Mouse (Mus musculus) bone marrow macrophage, adult 2 months (primary cell): ENCODE results near the gene H60b. TPM values are rescaled to one million over a fixed set of nuclear protein-coding genes. Genes with fewer than 3 reads are reported as not detected.
"Not testable (repeated sequence)": the region's sequence is repeated elsewhere in the genome, so short reads cannot be mapped to it uniquely, and the experiment has no call there.

Experiments
- H3K27ac ChIP-seq: 2 replicates; pipeline ENCODE4 v1.5.1; 2012; ENCODE audit warnings: low read depth, low read length; ENCODE audit not compliant: insufficient read depth
- H3K4me1 ChIP-seq: 2 replicates; pipeline ENCODE4 v1.6.1; 2012; ENCODE audit warnings: low read length; ENCODE audit not compliant: control insufficient read depth, insufficient read depth
- H3K4me3 ChIP-seq: 2 replicates; pipeline ENCODE4 v1.5.1; 2012; ENCODE audit warnings: mild to moderate bottlenecking, low read length, moderate library complexity; ENCODE audit not compliant: insufficient read depth
- CTCF ChIP-seq: IDR thresholded peaks from 2 replicates; pipeline ENCODE4 v1.5.1; 2012; ENCODE audit warnings: low read depth, mild to moderate bottlenecking, low read length, moderate library complexity
- POLR2A ChIP-seq: IDR thresholded peaks from 2 replicates; pipeline ENCODE4 v1.6.1; 2012; ENCODE audit warnings: mild to moderate bottlenecking, low read depth, low read length, borderline replicate concordance
- polyA plus RNA-seq: library from polyadenylated mRNA; stranded (reverse); fragments of >200 nt; gene quantifications from 2 replicates; pipeline ENCODE4 v1.2.4, GENCODE M21; 2012; ENCODE audit not compliant: missing spikeins, insufficient read depth, insufficient read length

Gene H60b
- polyA plus RNA-seq, 1 experiment = not detected

DNA sequence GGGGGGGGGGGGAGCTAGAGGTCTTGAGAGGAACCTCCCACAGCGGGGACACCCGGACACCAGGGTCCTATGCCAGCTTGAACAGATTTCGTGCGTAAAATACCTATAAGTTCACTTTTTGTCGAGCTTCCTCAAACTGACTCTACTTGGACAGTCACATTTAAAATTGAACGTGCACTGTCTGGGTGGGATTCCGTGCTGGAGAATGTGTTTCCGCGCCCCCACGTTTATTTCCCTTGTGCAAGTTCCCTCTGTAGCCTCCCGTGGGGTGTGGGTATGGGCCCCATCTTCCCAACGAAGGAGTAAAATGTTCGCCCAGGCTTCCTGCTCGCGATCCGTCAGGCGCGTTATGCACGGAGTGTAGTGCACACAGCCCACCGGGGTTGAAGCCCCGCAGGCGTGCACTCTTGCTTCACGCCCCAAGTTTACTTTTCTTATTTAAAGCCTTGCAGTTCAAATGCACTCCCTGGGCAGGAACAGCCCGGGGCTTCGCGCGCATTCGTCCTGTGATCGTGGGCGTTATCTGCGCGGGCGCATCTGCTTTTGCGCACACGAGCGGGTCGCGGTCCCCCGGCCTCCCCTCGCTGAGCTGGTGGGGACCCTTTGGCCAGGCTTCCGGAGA lies 115.4 kb downstream of the H60b start:
- H3K4me1 ChIP-seq = no peaks in the 10 kb centered on the region; the same call in 1 of the 2 replicates
- no peak for TF ChIP-seq CTCF
- TF ChIP-seq POLR2A = no peak
- H3K27ac ChIP-seq = no peak overlapping the region
- peak overlapping the region; percentile 72 for H3K4me3 ChIP-seq

DNA sequence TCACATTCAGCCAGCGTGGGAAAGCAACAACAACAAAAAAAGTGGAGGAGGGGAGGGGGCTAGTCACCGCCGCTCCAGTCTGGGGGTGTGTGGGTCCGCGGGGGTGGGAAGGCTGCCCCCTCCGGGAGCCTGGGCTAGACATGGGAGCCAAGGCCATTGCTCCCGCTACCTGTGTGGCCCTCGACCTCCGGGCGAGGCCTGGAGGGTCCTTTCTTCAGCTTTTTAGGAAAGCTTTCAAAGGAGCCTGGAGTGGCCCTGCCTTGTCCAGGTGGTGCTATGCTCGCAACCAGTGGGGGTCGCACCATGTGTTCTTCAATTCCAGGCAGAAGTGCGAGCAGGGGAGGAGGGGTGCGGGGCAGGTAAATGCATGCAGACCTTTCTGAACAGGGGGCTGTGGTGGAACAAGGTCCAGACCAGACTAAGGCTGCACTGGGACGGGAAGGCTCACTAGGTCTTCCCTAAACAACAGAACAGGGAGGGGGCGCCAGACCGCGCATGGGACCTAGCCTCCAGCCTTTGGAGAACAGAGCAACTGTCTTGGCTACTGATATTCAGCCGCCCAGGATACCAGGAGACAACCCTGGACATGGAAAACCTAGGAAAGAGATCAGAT lies 116.2 kb downstream of the H60b start:
- Histone ChIP-seq H3K27ac (no peak overlapping the region), H3K4me3 (no peak overlapping the region; the same call in 1 of the 2 replicates), H3K4me1 (no peaks in the 10 kb centered on the region; the same call in 1 of the 2 replicates)
- TF ChIP-seq CTCF = no peak
- TF ChIP-seq POLR2A = no peak

DNA sequence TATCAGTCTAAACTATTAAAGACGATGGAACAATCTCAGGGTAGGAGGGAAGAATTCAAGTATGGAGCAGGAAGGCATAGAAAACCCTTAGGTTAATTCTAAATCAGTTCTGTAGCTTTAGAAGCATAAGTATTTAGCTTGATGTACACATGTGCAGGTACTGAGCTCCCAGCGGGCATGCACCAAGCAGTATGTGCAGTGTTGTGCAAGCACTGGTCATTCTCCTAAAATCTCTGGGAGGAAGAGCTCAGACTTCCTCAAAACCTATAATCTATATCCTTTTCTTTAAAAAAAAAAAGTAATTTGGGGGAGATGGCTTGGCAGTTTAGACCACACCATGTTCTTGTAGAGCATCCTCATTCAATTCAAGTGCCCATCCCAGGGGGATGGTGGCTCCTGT lies 120.1 kb downstream of the H60b start:
- not testable (repeated sequence) for H3K27ac ChIP-seq, H3K4me3 ChIP-seq

GRCm38 (mm10) chr10:22282816-22283215 lies 124.4 kb downstream of the H60b start:
- Histone ChIP-seq H3K4me1 (peaks cover 23% of the 10 kb centered on the region), H3K4me3 (no peak overlapping the region), H3K27ac (no peak overlapping the region)
- TF ChIP-seq CTCF = no peak

More for the DNA sequence above, 120.1 kb downstream of the H60b start:
- H3K4me1 ChIP-seq = peaks cover 11% of the 10 kb centered on the region

GRCm38 (mm10) chr10:22295676-22296075 lies 137.3 kb downstream of the H60b start:
- TF ChIP-seq POLR2A = no peak
- TF ChIP-seq CTCF = no peak
- Histone ChIP-seq H3K4me1 (peaks cover 35% of the 10 kb centered on the region), H3K4me3 (no peak overlapping the region), H3K27ac (no peak overlapping the region)

DNA sequence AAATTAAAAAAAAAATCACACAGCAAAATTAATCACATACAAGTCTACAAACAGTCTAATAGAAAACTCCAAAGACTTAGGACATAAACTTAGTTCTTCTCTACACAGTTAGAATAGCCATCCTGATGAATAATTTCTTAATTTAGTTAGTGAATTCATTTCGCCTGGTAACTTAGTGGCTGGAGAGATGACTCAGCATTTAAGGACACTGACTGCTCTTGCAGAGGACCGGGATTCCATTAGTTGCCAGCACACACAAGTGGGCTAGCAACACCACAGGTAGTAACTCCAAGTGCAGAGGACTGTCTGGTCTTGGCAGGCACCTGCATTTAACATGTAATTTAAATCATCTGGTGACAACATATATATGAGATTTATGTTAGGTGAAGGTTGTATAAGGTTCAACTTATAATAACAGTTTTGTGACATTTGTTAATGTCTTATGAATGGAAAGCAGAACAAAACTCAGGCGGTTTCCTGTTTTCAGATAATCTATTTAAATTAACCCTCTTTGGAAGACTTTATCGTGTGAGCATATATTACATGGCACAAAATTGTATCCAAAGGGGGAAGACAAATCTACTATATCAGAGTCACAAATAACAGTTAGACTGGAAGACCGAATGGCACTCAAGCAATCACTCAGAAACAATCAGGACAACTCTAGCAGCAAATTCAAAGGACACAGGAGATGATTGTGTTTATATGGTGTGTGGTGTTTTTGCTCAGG lies 138.8 kb downstream of the H60b start:
- Histone ChIP-seq H3K27ac (peak overlapping the region; percentile 5; the same call in 1 of the 2 replicates), H3K4me1 (peaks cover 43% of the 10 kb centered on the region), H3K4me3 (no peak overlapping the region)
- no peak for TF ChIP-seq CTCF
- no peak for TF ChIP-seq POLR2A

- H3K27ac ChIP-seq = peak overlapping the region; percentile 5; the same call in 1 of the 2 replicates
- no peak for TF ChIP-seq CTCF
- TF ChIP-seq POLR2A = no peak
- H3K4me3 ChIP-seq = no peak overlapping the region
- H3K4me1 ChIP-seq = peaks cover 48% of the 10 kb centered on the region
Measured at GRCm38 (mm10) chr10:22297766-22298461, 139.5 kb downstream of the H60b start.

DNA sequence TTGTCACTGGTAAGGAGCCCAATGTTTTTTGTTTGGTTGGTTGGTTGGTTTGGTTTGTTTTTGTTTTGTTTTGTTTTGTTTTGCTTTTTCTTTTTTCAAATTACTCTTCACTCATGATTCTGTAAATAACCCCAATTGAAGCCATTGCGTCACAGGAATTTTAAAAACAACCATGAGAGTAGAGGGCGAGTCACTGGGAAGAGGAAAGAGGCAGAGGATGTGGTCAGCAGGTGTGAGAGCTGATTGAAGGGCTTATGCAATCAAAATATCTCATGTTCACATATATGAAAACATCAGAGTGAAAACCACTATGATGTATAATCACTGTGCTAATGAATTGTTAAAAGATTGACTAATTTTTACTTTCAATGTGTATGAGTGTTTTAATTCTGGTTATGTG lies 140.9 kb downstream of the H60b start:
- H3K4me1 ChIP-seq = peaks cover 52% of the 10 kb centered on the region
- no peak overlapping the region for H3K27ac ChIP-seq
- no peak overlapping the region for H3K4me3 ChIP-seq
- TF ChIP-seq CTCF = no peak

DNA sequence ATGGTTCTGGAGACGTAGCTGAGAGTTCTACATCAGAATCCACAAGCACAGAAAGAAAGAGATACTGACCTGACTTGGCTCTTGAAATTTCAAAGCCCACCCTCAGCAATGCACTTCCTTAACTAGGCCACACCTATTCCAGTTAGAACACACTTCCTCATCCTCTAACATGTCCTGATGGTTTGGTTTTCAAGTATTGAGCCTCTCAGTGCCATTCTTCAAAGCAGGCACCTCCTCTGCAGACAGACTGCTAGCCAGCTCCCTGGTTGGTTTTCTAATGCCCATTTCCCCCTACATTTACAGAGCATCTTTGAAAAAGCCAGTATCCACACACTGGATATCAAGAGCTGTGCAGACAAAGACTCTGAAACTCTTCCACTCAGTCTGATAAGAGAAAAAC lies 143.3 kb downstream of the H60b start:
- no peak for TF ChIP-seq POLR2A
- no peak for TF ChIP-seq CTCF
- H3K4me3 ChIP-seq = peak overlapping the region; percentile 67
- peaks cover 56% of the 10 kb centered on the region for H3K4me1 ChIP-seq
- peak overlapping the region; percentile 91 for H3K27ac ChIP-seq

DNA sequence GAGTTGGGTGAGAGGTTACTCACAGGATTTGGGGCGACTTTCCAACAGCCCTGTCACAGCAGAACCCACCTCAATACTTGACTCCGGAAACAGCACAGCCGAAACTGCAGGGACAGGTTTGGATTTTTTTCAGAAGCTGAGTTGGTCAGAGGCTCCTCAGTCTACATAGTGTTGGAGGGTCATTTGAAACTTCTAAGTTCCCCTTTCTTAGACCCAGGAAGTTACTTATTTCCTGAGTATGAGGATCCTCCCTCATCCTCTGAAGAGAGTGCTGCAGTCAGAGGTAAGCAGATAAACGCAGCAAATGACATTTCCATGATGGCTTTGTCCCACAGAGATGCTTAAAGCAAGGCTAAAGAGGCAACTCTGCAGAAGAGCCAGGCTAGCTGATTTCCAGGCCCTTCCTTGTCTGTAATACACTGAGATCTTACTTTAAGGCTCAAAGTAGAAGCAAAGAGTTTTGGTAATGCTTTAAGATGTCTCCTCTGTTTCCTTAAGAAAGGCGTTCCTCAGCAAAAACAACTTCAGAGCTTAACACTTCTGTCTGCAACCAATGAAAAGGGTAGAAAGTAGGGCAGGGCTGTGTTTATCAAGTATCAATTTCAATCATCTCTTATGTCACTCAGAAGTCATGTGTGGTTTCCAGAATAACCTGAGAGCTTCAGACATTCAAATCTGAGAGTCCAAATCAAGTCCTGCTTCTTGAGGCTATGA lies 144.1 kb downstream of the H60b start:
- Histone ChIP-seq H3K4me3 (peak overlapping the region; percentile 67), H3K27ac (peak overlapping the region; percentile 91), H3K4me1 (peaks cover 56% of the 10 kb centered on the region)
- TF ChIP-seq POLR2A (no peak), CTCF (no peak)
